Mouse (Mus musculus) thymus, postnatal 36 days (tissue): Measurements from ENCODE around the gene Mrgprh.

Source experiments
- DNase-seq, 2 experiments: peaks; one replicate each; pipeline ENCODE4 v3.0.0; 2022; ENCODE audit warnings: mixed read lengths in 2 of 2

Mrgprh gene

DNA sequence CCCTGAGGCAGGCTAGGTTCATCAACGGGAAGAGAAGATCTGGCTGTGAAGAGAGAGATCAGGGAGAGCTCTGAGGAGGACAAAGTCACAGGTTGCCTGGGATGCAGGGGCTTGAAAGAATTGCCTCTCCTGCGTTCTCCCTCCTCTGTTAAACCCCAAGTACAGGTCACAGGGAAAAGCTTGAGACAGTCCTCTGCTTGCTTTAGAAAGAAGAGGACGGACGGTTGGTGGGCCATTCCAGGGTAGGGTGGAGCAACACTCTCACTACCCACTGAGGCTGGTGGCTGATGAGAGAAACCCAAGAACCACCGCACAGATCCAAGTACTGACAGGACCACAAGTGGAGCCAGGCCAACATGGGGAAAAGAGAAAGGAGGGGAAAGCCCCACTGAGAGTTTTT is at the start of gene Mrgprh:
Gene Mrgprh, plus strand, starts transcription at position 301 of the 400 bp plus-strand sequence.
- DNase-seq, result no peak

DNA sequence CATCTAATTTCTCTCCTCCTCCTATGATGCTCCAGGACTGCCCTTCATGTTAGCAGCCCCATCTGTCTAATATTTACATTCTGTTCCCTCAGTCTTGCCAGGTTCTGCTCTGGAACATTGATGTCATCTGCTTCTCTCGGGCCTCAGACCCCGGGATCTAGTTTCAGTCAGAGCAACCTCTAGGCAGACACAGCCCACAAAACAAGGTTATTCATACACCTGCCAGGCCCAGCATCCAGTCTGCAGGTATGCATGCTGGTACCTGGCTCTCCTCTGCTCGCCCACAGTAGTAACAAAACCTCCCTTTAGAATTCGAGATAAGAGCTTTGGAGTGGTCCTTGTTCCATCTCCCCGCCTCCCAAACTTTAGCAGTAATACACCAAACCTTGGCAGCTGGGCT is 45.5 kb upstream of the Mrgprh start:
- DNase-seq, result no peak

GRCm38 (mm10) chr17:12832231-12832630 is 43.6 kb upstream of the Mrgprh start:
- no peak for DNase-seq

DNA sequence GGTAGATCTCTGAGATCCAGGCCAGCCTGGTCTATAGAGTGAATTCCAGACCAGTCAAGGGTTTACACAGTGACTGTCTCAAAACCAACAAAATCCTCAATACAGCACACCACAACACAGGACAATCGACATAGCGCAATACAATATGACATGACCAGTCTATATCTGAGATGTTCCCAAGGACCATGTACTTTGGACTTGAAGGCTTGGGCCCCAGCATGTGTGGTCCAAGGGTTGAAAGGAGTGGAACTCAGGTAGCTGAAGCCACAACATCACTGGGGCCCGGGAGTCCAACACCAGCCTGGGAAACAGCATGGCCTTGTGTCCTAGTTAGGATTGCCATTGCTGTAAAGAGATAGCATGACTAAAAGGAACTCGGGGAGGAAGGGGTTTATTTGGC is 43.2 kb upstream of the Mrgprh start:
- no peak for DNase-seq

DNA sequence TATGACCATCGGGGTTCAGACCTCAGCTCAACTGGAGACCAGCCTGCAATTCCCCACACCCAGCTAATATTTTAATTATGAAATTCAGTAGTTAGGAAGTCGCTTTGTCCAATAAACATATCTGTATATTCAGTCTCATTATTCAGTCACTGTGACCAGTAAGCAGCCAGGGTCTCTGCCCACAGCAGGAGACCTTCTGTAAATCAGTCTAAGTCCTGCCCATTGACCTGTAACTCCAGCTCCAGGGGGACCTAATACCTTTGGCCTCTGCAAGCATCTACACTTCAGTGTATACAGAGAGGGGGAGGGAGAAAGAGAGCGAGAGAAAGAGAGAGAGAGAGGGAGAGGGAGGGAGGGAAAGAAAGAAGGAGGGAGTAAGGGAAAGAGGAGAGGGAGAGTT is 41.5 kb upstream of the Mrgprh start:
- no peak for DNase-seq

DNA sequence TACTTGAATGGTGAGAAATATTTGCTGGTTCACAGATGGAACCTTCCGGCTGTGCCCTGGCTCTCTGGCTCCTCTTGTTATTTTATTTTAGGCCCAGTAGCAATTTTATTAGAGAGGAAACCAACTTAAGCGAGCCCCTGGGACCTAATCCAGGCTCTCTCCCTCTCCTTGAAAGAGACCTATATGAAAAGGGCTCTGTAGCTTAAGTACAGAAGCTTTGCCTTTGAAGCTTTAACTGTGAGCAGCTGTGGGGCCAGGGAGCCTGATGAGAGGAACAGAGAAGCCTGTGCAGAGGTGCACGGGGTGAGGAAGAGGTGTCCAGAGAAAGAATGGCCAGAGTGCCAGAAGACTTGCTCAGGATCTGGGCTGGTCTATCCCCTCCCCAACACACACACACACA is 41.0 kb upstream of the Mrgprh start:
- DNase-seq, result no peak

DNA sequence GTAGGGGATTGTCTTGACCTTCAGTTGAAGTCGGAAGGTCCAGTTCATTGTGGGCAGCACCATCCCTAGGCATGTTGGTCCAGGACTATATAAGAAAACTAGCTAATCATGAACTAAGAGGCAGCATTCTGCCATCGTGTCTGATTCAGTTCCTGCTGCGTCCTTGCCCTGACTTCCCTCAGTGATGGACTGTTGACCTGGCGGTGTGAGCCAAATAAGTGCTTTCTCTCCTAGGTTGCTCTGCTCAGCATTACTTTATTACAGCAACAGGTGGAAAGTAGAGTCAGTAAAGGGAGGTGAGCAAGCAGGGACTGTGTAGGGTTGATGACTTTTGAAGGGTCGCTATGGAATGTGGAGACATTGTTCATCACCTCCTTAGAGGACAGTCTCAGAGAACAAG is 40.1 kb upstream of the Mrgprh start:
- DNase-seq, result no peak

DNA sequence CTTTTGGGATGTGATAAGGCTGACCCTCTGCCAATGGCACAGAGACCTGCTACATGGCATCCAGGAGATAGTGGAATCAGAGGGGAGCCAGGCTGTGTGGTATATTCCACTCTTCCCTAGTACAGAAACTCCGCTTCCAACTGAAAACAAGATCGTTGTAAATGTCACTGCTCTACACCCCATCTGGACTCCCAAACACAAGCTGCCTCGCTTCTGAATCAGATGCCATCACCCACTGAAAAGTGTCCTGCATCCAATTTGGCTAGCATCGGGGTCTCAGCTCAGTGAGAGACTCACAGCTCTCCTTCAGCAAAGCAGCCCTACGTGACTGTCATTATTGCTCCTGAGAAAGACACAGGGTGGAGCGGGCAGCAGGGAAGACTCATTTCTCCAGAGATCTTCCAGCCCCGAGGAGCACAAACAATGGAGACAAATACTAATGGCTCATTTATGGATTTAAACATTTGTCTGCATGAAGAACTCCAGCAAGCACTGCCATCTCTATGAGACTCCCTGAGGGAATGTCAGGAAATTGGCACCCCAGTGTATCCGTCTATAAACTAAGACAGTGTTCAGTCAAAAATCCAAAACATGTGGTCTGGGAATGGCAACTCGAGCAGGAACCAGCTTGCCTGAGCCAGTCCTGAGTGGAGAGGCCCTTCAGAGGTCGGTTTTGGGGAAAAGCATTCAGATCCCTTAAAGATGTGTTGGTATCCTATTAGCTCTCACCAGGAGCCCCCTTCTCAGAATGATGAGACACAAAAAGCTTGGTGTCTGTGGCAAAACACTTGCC is 36.2 kb upstream of the Mrgprh start:
- DNase-seq, result no peak

- no peak for DNase-seq
These were observed 32.0 kb upstream of the Mrgprh start for GRCm38 (mm10) chr17:12843826-12844225.

DNA sequence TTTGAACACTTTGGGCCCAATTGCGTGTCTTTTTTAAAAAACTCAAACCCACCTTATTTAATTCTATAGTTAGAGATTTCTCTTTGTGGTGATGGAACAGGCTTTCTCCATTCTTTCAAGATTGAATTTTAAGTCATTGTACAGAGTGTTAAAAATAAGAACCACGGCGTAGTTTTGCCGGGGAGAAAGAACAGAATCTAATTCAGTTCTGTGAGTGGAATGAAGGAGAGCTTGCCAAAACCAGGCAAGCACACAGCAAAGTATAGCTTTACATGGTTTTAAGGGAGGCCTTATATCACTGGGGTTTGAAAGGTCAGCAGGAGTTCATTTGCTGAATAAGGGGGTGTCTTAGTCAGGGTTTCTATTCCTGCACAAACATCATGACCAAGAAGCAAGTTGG is 31.3 kb upstream of the Mrgprh start:
- no peak for DNase-seq

- no peak for DNase-seq
These were observed 30.0 kb upstream of the Mrgprh start for GRCm38 (mm10) chr17:12845862-12846261.

- DNase-seq, result no peak
These were observed 29.4 kb upstream of the Mrgprh start for GRCm38 (mm10) chr17:12846474-12846873.

GRCm38 (mm10) chr17:12847736-12848135 is 28.1 kb upstream of the Mrgprh start:
- DNase-seq, result no peak

GRCm38 (mm10) chr17:12849778-12850382 is 26.0 kb upstream of the Mrgprh start:
- DNase-seq, result no peak

GRCm38 (mm10) chr17:12851689-12852088 is 24.1 kb upstream of the Mrgprh start:
- DNase-seq, result no peak

DNA sequence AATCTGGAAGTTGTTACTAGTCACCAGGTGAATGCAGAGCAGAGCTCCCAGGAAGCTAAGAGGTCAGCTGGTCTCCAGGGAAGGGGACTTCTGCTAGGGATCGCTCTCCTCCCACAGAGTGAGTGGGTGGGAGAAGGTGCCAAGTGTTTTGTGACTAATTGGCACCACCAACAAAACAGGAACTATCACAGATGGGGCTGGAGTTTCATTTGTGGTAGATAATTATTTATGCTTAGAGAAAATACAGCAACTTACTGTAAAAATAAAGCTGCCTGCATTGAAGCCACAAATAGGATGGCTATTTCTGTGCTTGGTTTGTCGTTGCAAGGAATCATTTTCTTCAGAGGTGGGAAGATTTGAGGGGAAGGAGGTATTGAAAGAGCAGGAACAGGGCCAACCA is 22.0 kb upstream of the Mrgprh start:
- DNase-seq, result no peak

DNA sequence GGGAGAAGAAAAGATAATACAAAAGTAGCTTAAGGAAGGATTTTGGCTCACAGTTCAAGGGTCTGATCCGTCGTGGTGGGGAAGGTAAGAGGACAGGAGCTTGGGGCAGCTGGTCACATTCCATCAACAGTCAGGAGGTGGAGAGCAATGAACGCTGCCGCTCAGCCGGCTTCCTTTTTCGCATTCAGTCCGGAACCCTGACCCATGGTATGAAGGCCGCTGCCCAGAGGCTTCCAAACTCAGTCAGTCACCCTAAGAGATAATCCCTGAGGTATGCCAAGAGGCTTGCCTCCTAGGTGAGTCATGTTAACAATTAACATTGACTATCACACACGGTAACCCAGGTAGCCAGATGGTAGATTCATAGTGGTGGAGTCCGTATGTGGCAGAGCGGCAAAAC is 21.4 kb upstream of the Mrgprh start:
- DNase-seq, result no peak

GRCm38 (mm10) chr17:12857395-12857794 is 18.4 kb upstream of the Mrgprh start:
- no peak for DNase-seq

DNA sequence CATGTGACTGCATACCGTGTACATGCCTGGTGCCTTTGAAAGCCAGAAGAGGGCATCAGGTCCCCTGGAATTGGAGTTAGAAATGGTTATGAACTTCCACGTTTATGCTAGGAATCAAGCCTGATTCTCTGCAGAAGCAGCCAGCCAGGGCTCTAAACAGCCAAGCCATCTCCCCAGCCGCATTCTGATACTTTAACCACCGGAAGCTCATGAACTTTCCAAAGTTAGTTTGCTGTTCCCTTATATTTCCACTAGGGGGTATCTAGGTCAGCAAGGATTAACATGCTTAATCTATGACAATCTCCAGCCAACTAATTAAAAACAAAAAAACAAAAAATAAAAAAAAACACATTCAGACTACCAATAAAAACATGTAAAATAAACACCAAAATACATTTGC is 17.8 kb upstream of the Mrgprh start:
- DNase-seq, result peak; percentile 28 to 30

GRCm38 (mm10) chr17:12859006-12859520 is 16.8 kb upstream of the Mrgprh start:
- no peak for DNase-seq

DNA sequence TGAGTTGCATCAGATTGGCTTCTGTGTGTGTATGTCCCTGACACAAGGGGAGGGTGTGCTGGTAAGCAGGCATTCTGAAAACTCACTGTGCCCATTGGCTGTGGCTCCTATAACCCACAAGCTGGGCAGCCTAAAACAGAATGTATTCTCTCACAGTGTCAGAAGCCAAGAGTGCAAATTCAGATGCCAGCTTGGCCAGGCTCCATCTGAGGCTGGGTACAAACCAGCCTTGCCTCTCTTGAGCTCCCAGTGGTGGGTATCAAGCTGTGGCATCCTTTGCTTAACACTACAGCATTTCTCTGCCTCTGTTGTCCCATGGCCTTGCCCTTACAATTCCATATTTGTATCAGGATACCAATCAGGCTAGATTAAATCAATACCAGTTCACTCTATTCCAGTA is 11.7 kb upstream of the Mrgprh start:
- no peak for DNase-seq

DNA sequence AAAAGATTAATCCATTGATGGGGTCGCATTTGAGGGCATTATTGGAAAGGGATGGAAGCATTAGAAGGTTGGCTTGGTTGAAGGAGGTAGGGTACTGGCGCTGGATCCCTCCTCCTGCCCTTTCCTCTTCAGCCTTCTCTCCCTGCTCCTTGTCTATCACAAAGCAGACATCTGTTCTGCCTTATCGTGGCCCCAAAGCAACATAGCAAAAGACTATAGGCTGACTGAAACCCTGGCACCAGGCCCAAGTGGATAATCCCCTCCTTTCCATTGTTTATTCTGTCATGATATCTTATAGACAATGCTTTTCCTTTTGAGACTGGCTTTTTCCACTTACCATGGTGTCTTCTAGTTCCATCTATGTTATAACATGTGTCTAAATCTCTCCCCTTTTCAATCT is 10.4 kb upstream of the Mrgprh start:
- DNase-seq, result no peak

- DNase-seq, result no peak
These were observed 9.0 kb upstream of the Mrgprh start for GRCm38 (mm10) chr17:12866853-12867252.

- no peak for DNase-seq
These were observed 7.8 kb upstream of the Mrgprh start, which contains the start of gene Mas1 for GRCm38 (mm10) chr17:12868043-12868442. TSS of gene Mas1 (minus strand) at chr17:12868143.
